Comparison of ENCODE assay signal across 8 mouse cellular contexts in genomic region chr5:135962492-135963279, GRCm38 (mm10). TPM values are rescaled to one million over a fixed set of nuclear protein-coding genes. Genes with fewer than 3 reads are reported as not detected.
A peak's percentile ranks its signal among the peaks of the same experiment; 100 is the strongest.
DNase-seq lines count a peak whose midpoint lies in the region; ATAC-seq and TF ChIP-seq lines count a peak whose summit lies in the region.

No protein-coding gene starts in this region.

- H3K4me2 ChIP-seq in embryonic facial prominence, embryonic 14.5 days (ENCODE audit: low read depth, low read length), result peak overlapping the region; percentile 97
- H3K4me2 ChIP-seq in limb, embryonic 13.5 days (replicated peaks), result peak overlapping the region; percentile 92
- H3K4me2 ChIP-seq in midbrain, embryonic 16.5 days (ENCODE audit: low read length), result peak overlapping the region; percentile 95

- peak; percentile 71; the same call in 1 of the 2 replicates for TF ChIP-seq EP300 in heart, adult 2 months (IDR thresholded peaks at IDR 0.05; ENCODE audit: insufficient read depth, low read depth, low read length)

- peak; percentile 95 for ATAC-seq in embryonic facial prominence, embryonic 14.5 days (ENCODE audit: low read depth)
- peak; percentile 96 for ATAC-seq in limb, embryonic 13.5 days (ENCODE audit: low FRiP score, low read depth)
- ATAC-seq in midbrain, embryonic 16.5 days, result peak; percentile 96

- under 1% methylated on average over 48 of the region's 64 CpGs for WGBS in embryonic facial prominence, embryonic 14.5 days
- under 1% methylated on average over 64 of the region's 64 CpGs for WGBS in heart, adult 2 months
- WGBS in limb, embryonic 13.5 days, result under 1% methylated on average over 64 of the region's 64 CpGs
- WGBS in midbrain, embryonic 16.5 days, result under 1% methylated on average over 63 of the region's 64 CpGs

- peak overlapping the region; percentile 97 for H3K27ac ChIP-seq in embryonic facial prominence, embryonic 14.5 days (replicated peaks; ENCODE audit: low read depth, low read length)
- H3K27ac ChIP-seq in heart, adult 2 months, result peak overlapping the region; percentile 97
- H3K27ac ChIP-seq in limb, embryonic 13.5 days, result peak overlapping the region; percentile 97
- peak overlapping the region; percentile 96 for H3K27ac ChIP-seq in midbrain, embryonic 16.5 days (ENCODE audit: low read length)

- no peaks in the 10 kb centered on the region for H3K36me3 ChIP-seq in embryonic facial prominence, embryonic 14.5 days (ENCODE audit: control insufficient read depth, insufficient read depth, low read length)
- no peaks in the 10 kb centered on the region for H3K36me3 ChIP-seq in heart, adult 2 months (ENCODE audit: control insufficient read depth, insufficient read depth, low read length)
- no peaks in the 10 kb centered on the region for H3K36me3 ChIP-seq in limb, embryonic 13.5 days
- no peaks in the 10 kb centered on the region for H3K36me3 ChIP-seq in midbrain, embryonic 16.5 days (ENCODE audit: control insufficient read depth, insufficient read depth, low read length)

- peak; percentile 100 for DNase-seq in 3T3-L1 (ENCODE audit: low read depth, low spot score)
- DNase-seq in adrenal gland, postnatal 4 days (ENCODE audit: low spot score in 2 of 2), result peak; percentile 82 to 94
- peak; percentile 100 for DNase-seq in embryonic facial prominence, embryonic 14.5 days (ENCODE audit: low spot score)
- peak; percentile 95 to 100 for DNase-seq in heart, adult 2 months
- DNase-seq in kidney, adult 8-10 months, result peak; percentile 99
- peak; percentile 94 to 99 for DNase-seq in spleen, postnatal 10 days (ENCODE audit: low spot score in 2 of 2)

- H3K27me3 ChIP-seq in embryonic facial prominence, embryonic 14.5 days (replicated peaks; ENCODE audit: control insufficient read depth, insufficient read depth, low read length), result no peaks in the 10 kb centered on the region
- H3K27me3 ChIP-seq in heart, adult 2 months (ENCODE audit: control insufficient read depth, insufficient read depth, low read length), result no peaks in the 10 kb centered on the region
- H3K27me3 ChIP-seq in limb, embryonic 13.5 days, result no peaks in the 10 kb centered on the region
- no peaks in the 10 kb centered on the region for H3K27me3 ChIP-seq in midbrain, embryonic 16.5 days (ENCODE audit: control insufficient read depth, insufficient read depth, low read depth, low read length)

- H3K9me3 ChIP-seq in embryonic facial prominence, embryonic 14.5 days (ENCODE audit: control insufficient read depth, low read length), result no peaks in the 10 kb centered on the region
- H3K9me3 ChIP-seq in limb, embryonic 13.5 days, result no peaks in the 10 kb centered on the region
- no peaks in the 10 kb centered on the region for H3K9me3 ChIP-seq in midbrain, embryonic 16.5 days (replicated peaks; ENCODE audit: control insufficient read depth, low read length, poor library complexity, severe bottlenecking)

- peak overlapping the region; percentile 73 for H3K4me3 ChIP-seq in embryonic facial prominence, embryonic 14.5 days (ENCODE audit: low read depth, low read length)
- H3K4me3 ChIP-seq in heart, adult 2 months, result peak overlapping the region; percentile 83
- H3K4me3 ChIP-seq in limb, embryonic 13.5 days, result peak overlapping the region; percentile 67
- H3K4me3 ChIP-seq in midbrain, embryonic 16.5 days (ENCODE audit: low read depth, low read length), result peak overlapping the region; percentile 55

- peak; percentile 94 for TF ChIP-seq POLR2A in heart, adult 2 months (IDR thresholded peaks at IDR 0.05; ENCODE audit: insufficient read depth, low read depth, low read length)

- H3K4me1 ChIP-seq in embryonic facial prominence, embryonic 14.5 days (ENCODE audit: control insufficient read depth, insufficient read depth, low read length), result peaks cover 15% of the 10 kb centered on the region
- H3K4me1 ChIP-seq in heart, adult 2 months (ENCODE audit: control insufficient read depth, insufficient read depth, low read length), result peaks cover 8% of the 10 kb centered on the region
- H3K4me1 ChIP-seq in limb, embryonic 13.5 days, result peaks cover 29% of the 10 kb centered on the region
- H3K4me1 ChIP-seq in midbrain, embryonic 16.5 days (ENCODE audit: control insufficient read depth, insufficient read depth, low read length), result peaks cover 10% of the 10 kb centered on the region; the same call in 1 of the 2 replicates

- intact Hi-C loops in heart, adult 2 months (cut with DNase I), result no loop called here

- peak overlapping the region; percentile 93 for H3K9ac ChIP-seq in embryonic facial prominence, embryonic 14.5 days (ENCODE audit: low read depth, low read length)
- H3K9ac ChIP-seq in heart, adult 2 months (ENCODE audit: low read depth, low read length), result peak overlapping the region; percentile 91
- peak overlapping the region; percentile 93 for H3K9ac ChIP-seq in limb, embryonic 13.5 days
- H3K9ac ChIP-seq in midbrain, embryonic 16.5 days (ENCODE audit: low read depth, low read length), result peak overlapping the region; percentile 93

- peak; percentile 28; the same call in 1 of the 2 replicates for TF ChIP-seq CTCF in heart, adult 2 months (IDR thresholded peaks at IDR 0.05)

- no peaks in the 10 kb centered on the region for H3K79me2 ChIP-seq in heart, adult 2 months (replicated peaks; ENCODE audit: control insufficient read depth, insufficient read depth, low read length)

RNA-seq across cellular contexts. Expression of gene Ssc4d, which starts 11.6 kb away (rescaled TPM):
- total RNA-seq in adrenal gland, postnatal 4 days (2021), result 1 to 10 TPM; 6.7 to 8.1 TPM
- polyA plus RNA-seq in embryonic facial prominence, embryonic 14.5 days (2014; fragmentation: Nextera tagmentation; extraction: Ambion mirVana), result 3.2 and 4.7 TPM in 2 replicates
- total RNA-seq in heart, adult 2 months (2021), result under 1 TPM; 0.09 to 0.21 TPM
- polyA plus RNA-seq in heart, adult 2 months (2012; rRNA removed), result 1.0 and 1.6 TPM in 2 replicates
- polyA plus RNA-seq in limb, embryonic 13.5 days (2015; fragmentation: Nextera tagmentation; extraction: Ambion mirVana), result 4.4 and 4.5 TPM in 2 replicates
- polyA plus RNA-seq in midbrain, embryonic 16.5 days (2015; fragmentation: Nextera tagmentation; extraction: Ambion mirVana), result 1.8 and 1.9 TPM in 2 replicates

RNA-seq across cellular contexts. Expression of gene Zp3, which starts 17.2 kb away (rescaled TPM):
- total RNA-seq in adrenal gland, postnatal 4 days (2021), result under 1 TPM in 1 of 2 experiments, not detected in 1; 0.45 TPM
- polyA plus RNA-seq in embryonic facial prominence, embryonic 14.5 days (2014; fragmentation: Nextera tagmentation; extraction: Ambion mirVana), result 0.58 and 0.77 TPM in 2 replicates
- total RNA-seq in heart, adult 2 months (2021), result not detected
- polyA plus RNA-seq in heart, adult 2 months (2012; rRNA removed), result not detected in 2 replicates
- polyA plus RNA-seq in limb, embryonic 13.5 days (2015; fragmentation: Nextera tagmentation; extraction: Ambion mirVana), result 0.22 and 0.47 TPM in 2 replicates
- 0.23 TPM in 1 of 2 replicates, not detected in the other for polyA plus RNA-seq in midbrain, embryonic 16.5 days (2015; fragmentation: Nextera tagmentation; extraction: Ambion mirVana)

RNA-seq across cellular contexts. Expression of gene Ywhag, which starts 28.3 kb away (rescaled TPM):
- total RNA-seq in adrenal gland, postnatal 4 days (2021), result 100 to 1,000 TPM; 285 to 303 TPM
- polyA plus RNA-seq in embryonic facial prominence, embryonic 14.5 days (2014; fragmentation: Nextera tagmentation; extraction: Ambion mirVana), result 97.4 and 101 TPM in 2 replicates
- total RNA-seq in heart, adult 2 months (2021), result 100 to 1,000 TPM; 275 to 304 TPM
- 99.0 and 116 TPM in 2 replicates for polyA plus RNA-seq in heart, adult 2 months (2012; rRNA removed)
- 155 and 168 TPM in 2 replicates for polyA plus RNA-seq in limb, embryonic 13.5 days (2015; fragmentation: Nextera tagmentation; extraction: Ambion mirVana)
- 1,035 and 1,054 TPM in 2 replicates for polyA plus RNA-seq in midbrain, embryonic 16.5 days (2015; fragmentation: Nextera tagmentation; extraction: Ambion mirVana)

RNA-seq across cellular contexts. Expression of gene Dtx2, which starts 31.9 kb away (rescaled TPM):
- total RNA-seq in adrenal gland, postnatal 4 days (2021), result 10 to 100 TPM; 18.6 to 19.0 TPM
- 25.2 and 25.7 TPM in 2 replicates for polyA plus RNA-seq in embryonic facial prominence, embryonic 14.5 days (2014; fragmentation: Nextera tagmentation; extraction: Ambion mirVana)
- 1 to 10 TPM; 6.3 to 7.3 TPM for total RNA-seq in heart, adult 2 months (2021)
- 9.7 and 10.9 TPM in 2 replicates for polyA plus RNA-seq in heart, adult 2 months (2012; rRNA removed)
- 35.2 and 37.9 TPM in 2 replicates for polyA plus RNA-seq in limb, embryonic 13.5 days (2015; fragmentation: Nextera tagmentation; extraction: Ambion mirVana)
- polyA plus RNA-seq in midbrain, embryonic 16.5 days (2015; fragmentation: Nextera tagmentation; extraction: Ambion mirVana), result 24.0 and 26.1 TPM in 2 replicates

Comparison
In these comparisons a context has a peak if more than half of its experiments do, and no peak if none do; other contexts are left out.
1. Peak in every context shown above with its lines: DNase-seq, ATAC-seq, H3K4me3 ChIP-seq and H3K27ac ChIP-seq.